Mouse (Mus musculus): Measurements from ENCODE around the gene Plbd2. TPM values are rescaled to one million over a fixed set of nuclear protein-coding genes. Genes with fewer than 3 reads are reported as not detected.
A peak's percentile ranks its signal among the peaks of the same experiment; 100 is the strongest.

Plbd2 gene
- total RNA-seq, 2 experiments from 2014 or later: 62.6 to 66.0 TPM

GRCm38 (mm10) chr5:120464321-120464720 is 39.1 kb downstream of the Plbd2 start:
- H3K27ac ChIP-seq: no peak overlapping the region
- no peak overlapping the region for H3K4me3 ChIP-seq
- no peak for DNase-seq (ENCODE audit: low spot score in 2 of 2)
- peak; percentile 67 for TF ChIP-seq CTCF (conservative IDR thresholded peaks at IDR 0.05)

DNA sequence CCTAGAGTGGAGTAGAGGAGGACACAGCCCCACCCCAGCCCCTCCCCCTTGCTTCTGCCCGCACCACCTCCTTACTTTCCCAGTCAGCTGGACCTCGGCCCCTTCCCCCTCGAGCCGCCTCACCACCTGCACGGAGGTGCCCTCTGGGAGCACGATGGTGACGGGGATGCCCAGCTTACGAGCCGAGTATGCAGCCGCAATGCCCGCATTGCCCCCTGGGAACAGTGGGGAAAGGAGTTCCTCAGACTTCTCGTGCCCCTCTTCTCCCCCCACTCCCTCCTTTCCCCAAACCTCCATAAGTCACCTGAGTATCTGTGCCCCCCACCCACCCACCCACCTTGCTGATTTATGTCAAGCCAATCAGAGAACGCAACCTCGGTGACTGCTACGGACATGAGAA is 41.5 kb downstream of the Plbd2 start:
- no peak overlapping the region for H3K4me3 ChIP-seq
- TF ChIP-seq CTCF (conservative IDR thresholded peaks at IDR 0.05): no peak
- H3K27ac ChIP-seq: no peak overlapping the region
- DNase-seq (ENCODE audit: low spot score in 2 of 2): no peak

GRCm38 (mm10) chr5:120459133-120459532 is 44.3 kb downstream of the Plbd2 start:
- H3K27ac ChIP-seq: no peak overlapping the region
- H3K4me3 ChIP-seq: no peak overlapping the region
- no peak for DNase-seq (ENCODE audit: low spot score in 2 of 2)
- no peak for TF ChIP-seq CTCF (conservative IDR thresholded peaks at IDR 0.05)

- peak; percentile 42 to 70 for DNase-seq (ENCODE audit: low spot score in 2 of 2)
- no peak overlapping the region for H3K27ac ChIP-seq
- no peak overlapping the region for H3K4me3 ChIP-seq
- TF ChIP-seq CTCF (conservative IDR thresholded peaks at IDR 0.05): peak; percentile 78
Measured at GRCm38 (mm10) chr5:120457628-120458027, 45.8 kb downstream of the Plbd2 start.

GRCm38 (mm10) chr5:120456841-120457554 is 46.4 kb downstream of the Plbd2 start:
- H3K4me3 ChIP-seq: no peak overlapping the region
- TF ChIP-seq CTCF (conservative IDR thresholded peaks at IDR 0.05): no peak
- no peak overlapping the region for H3K27ac ChIP-seq
- no peak for DNase-seq (ENCODE audit: low spot score in 2 of 2)

DNA sequence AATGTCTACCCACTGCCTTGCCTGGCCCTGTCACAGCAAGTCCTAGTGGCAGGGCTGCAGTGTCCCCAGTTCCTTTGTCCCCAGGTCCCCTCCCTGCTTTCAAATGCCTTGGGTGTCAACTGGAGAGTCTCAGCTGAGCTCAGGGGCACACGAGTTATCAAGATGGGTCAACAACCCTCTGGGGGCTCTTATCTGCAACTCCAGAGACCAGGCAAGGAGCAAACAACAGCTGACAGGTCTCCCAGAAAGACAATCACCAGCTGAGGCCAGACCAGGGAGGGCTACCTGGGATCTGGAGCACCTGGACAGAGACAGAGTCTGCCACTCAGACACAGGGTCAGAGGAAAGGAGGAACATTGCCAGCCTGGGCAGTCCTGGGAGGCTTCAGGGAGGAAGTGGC is 47.2 kb downstream of the Plbd2 start:
- no peak overlapping the region for H3K4me3 ChIP-seq
- no peak for TF ChIP-seq CTCF (conservative IDR thresholded peaks at IDR 0.05)
- DNase-seq (ENCODE audit: low spot score in 2 of 2): no peak
- H3K27ac ChIP-seq: no peak overlapping the region

- H3K4me3 ChIP-seq: no peak overlapping the region
- no peak overlapping the region for H3K27ac ChIP-seq
- DNase-seq (ENCODE audit: low spot score in 2 of 2): no peak
- TF ChIP-seq CTCF (conservative IDR thresholded peaks at IDR 0.05): no peak
Measured at GRCm38 (mm10) chr5:120454756-120455337, 48.6 kb downstream of the Plbd2 start.

GRCm38 (mm10) chr5:120447305-120447704 is 56.1 kb downstream of the Plbd2 start:
- H3K4me3 ChIP-seq: no peak overlapping the region
- TF ChIP-seq CTCF (conservative IDR thresholded peaks at IDR 0.05): no peak
- no peak for DNase-seq (ENCODE audit: low spot score in 2 of 2)
- H3K27ac ChIP-seq: no peak overlapping the region

GRCm38 (mm10) chr5:120440733-120441132 is 62.7 kb downstream of the Plbd2 start:
- Histone ChIP-seq H3K27ac (no peak overlapping the region), H3K4me3 (no peak overlapping the region)
- DNase-seq (ENCODE audit: low spot score in 2 of 2): peak; percentile 73 to 93
- TF ChIP-seq CTCF (conservative IDR thresholded peaks at IDR 0.05): peak; percentile 84

GRCm38 (mm10) chr5:120439887-120440670 is 63.3 kb downstream of the Plbd2 start:
- TF ChIP-seq CTCF (conservative IDR thresholded peaks at IDR 0.05): no peak
- no peak for DNase-seq (ENCODE audit: low spot score in 2 of 2)
- Histone ChIP-seq H3K4me3 (no peak overlapping the region), H3K27ac (no peak overlapping the region)

- no peak overlapping the region for H3K4me3 ChIP-seq
- H3K27ac ChIP-seq: no peak overlapping the region
- no peak for DNase-seq (ENCODE audit: low spot score in 2 of 2)
- TF ChIP-seq CTCF (conservative IDR thresholded peaks at IDR 0.05): no peak
Measured at GRCm38 (mm10) chr5:120438991-120439710, 64.3 kb downstream of the Plbd2 start.

DNA sequence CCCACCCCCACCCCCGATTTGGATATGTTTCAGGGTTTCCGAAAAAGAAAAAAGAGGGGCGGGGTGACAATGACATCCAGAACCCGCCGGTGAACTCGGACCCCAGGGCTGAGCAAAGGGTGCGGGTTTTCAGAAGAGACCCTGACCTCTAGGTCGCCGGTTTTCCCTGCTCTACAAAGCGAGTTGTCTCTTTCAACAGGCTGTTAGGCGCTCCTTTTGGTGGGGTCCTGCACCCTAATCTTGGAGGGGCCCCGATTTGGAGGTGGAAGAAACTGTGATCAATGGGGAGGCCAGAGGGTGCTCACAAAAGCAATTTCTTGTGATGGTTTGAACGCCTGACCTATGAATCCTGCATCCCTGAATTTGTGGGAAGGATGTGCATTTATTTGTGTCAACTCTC is 65.0 kb downstream of the Plbd2 start:
- H3K4me3 ChIP-seq: no peak overlapping the region
- no peak for DNase-seq (ENCODE audit: low spot score in 2 of 2)
- H3K27ac ChIP-seq: no peak overlapping the region
- no peak for TF ChIP-seq CTCF (conservative IDR thresholded peaks at IDR 0.05)

- no peak overlapping the region for H3K4me3 ChIP-seq
- H3K27ac ChIP-seq: no peak overlapping the region
- no peak for DNase-seq (ENCODE audit: low spot score in 2 of 2)
- TF ChIP-seq CTCF (conservative IDR thresholded peaks at IDR 0.05): no peak
Measured at GRCm38 (mm10) chr5:120437986-120438385, 65.4 kb downstream of the Plbd2 start.
